ENCODE assay signal across 28 mouse cellular contexts in genomic region chr11:15756006-15756405, GRCm38 (mm10).
"Had no signal": no experiment of that assay in that cellular context is flagged by ENCODE, and none has a peak within 500 bp of the region (broad histone marks: within the 10 kb centered on the region; RNA-seq: fewer than 3 reads in every experiment).

No protein-coding gene starts in this region.

- H3K4me3 ChIP-seq: left cerebral cortex, adult 2 months; limb, embryonic 10.5 days; limb, embryonic 12.5 days; limb, embryonic 13.5 days; limb, embryonic 15.5 days; liver, embryonic 12.5 days; liver, embryonic 13.5 days; liver, embryonic 15.5 days; lung, embryonic 15.5 days; megakaryocyte, embryonic 14.5 days; midbrain, embryonic 10.5 days; midbrain, embryonic 12.5 days; midbrain, embryonic 13.5 days; midbrain, embryonic 15.5 days; myocyte had no signal

- H3K27me3 ChIP-seq: limb, embryonic 12.5 days; limb, embryonic 13.5 days; limb, embryonic 15.5 days; liver, embryonic 12.5 days; liver, embryonic 13.5 days; liver, embryonic 15.5 days; lung, embryonic 15.5 days; megakaryocyte, embryonic 14.5 days; midbrain, embryonic 12.5 days; midbrain, embryonic 13.5 days; midbrain, embryonic 15.5 days had no signal

- DNase-seq: left cerebral cortex, postnatal 4 days; liver; liver, embryonic 13.5 days; liver, postnatal 0 days; lung, adult 18-20 months; lung, adult 2 months; lung, embryonic 14.5 days; lung, postnatal 10 days; lung, postnatal 14 days; lung, postnatal 36 days; lung, postnatal 4 days; midbrain, embryonic 14.5 days had no signal

- H3K9ac ChIP-seq: limb, embryonic 12.5 days; limb, embryonic 13.5 days; limb, embryonic 15.5 days; liver, embryonic 12.5 days; liver, embryonic 13.5 days; liver, embryonic 14.5 days; liver, embryonic 15.5 days; liver, postnatal 0 days; lung, embryonic 14.5 days; lung, embryonic 15.5 days; midbrain, embryonic 12.5 days; midbrain, embryonic 13.5 days; midbrain, embryonic 15.5 days had no signal

- H3K36me3 ChIP-seq: limb, embryonic 10.5 days; limb, embryonic 12.5 days; limb, embryonic 13.5 days; limb, embryonic 15.5 days; liver, embryonic 12.5 days; liver, embryonic 13.5 days; liver, embryonic 15.5 days; lung, embryonic 15.5 days; midbrain, embryonic 10.5 days; midbrain, embryonic 12.5 days; midbrain, embryonic 13.5 days; midbrain, embryonic 15.5 days had no signal

- H3K9me3 ChIP-seq: limb, embryonic 10.5 days; limb, embryonic 12.5 days; limb, embryonic 13.5 days; limb, embryonic 15.5 days; liver, embryonic 13.5 days; liver, embryonic 15.5 days; lung, embryonic 15.5 days; midbrain, embryonic 10.5 days; midbrain, embryonic 12.5 days; midbrain, embryonic 13.5 days; midbrain, embryonic 15.5 days had no signal

- H3K4me1 ChIP-seq: limb, embryonic 10.5 days; limb, embryonic 12.5 days; limb, embryonic 13.5 days; limb, embryonic 15.5 days; liver, embryonic 12.5 days; liver, embryonic 13.5 days; liver, embryonic 15.5 days; lung, embryonic 15.5 days; megakaryocyte, embryonic 14.5 days; midbrain, embryonic 10.5 days; midbrain, embryonic 12.5 days; midbrain, embryonic 13.5 days; midbrain, embryonic 15.5 days had no signal

- H3K27ac ChIP-seq: left cerebral cortex, adult 2 months; limb, embryonic 10.5 days; limb, embryonic 12.5 days; limb, embryonic 13.5 days; limb, embryonic 15.5 days; liver, embryonic 12.5 days; liver, embryonic 13.5 days; liver, embryonic 14.5 days; liver, embryonic 15.5 days; lung, embryonic 15.5 days; macrophage; midbrain, embryonic 10.5 days; midbrain, embryonic 12.5 days; midbrain, embryonic 13.5 days; midbrain, embryonic 15.5 days had no signal
